Mouse (Mus musculus) spleen, adult 2 months (tissue): Measurements from ENCODE around the gene Smpd2.

Experiments
- CTCF ChIP-seq: fragments of 200-500 bp; IDR thresholded peaks from 2 replicates; pipeline ENCODE4 v1.5.1; 2011; ENCODE audit warnings: mild to moderate bottlenecking, inconsistent platforms; ENCODE audit not compliant: insufficient read depth, insufficient read length, insufficient replicate concordance; ENCODE audit errors: extremely low read depth
- POLR2A ChIP-seq: fragments of 200-500 bp; IDR thresholded peaks from 2 replicates; pipeline ENCODE4 v1.6.1; 2011; ENCODE audit warnings: low read depth, low read length, inconsistent platforms

- TF ChIP-seq POLR2A (no peak), CTCF (no peak)
Measured at GRCm38 (mm10) chr10:41536714-41537113, 46.5 kb upstream of the Smpd2 start.
